Comparison of ENCODE assay signal across 8 mouse cellular contexts in the genomic region with DNA sequence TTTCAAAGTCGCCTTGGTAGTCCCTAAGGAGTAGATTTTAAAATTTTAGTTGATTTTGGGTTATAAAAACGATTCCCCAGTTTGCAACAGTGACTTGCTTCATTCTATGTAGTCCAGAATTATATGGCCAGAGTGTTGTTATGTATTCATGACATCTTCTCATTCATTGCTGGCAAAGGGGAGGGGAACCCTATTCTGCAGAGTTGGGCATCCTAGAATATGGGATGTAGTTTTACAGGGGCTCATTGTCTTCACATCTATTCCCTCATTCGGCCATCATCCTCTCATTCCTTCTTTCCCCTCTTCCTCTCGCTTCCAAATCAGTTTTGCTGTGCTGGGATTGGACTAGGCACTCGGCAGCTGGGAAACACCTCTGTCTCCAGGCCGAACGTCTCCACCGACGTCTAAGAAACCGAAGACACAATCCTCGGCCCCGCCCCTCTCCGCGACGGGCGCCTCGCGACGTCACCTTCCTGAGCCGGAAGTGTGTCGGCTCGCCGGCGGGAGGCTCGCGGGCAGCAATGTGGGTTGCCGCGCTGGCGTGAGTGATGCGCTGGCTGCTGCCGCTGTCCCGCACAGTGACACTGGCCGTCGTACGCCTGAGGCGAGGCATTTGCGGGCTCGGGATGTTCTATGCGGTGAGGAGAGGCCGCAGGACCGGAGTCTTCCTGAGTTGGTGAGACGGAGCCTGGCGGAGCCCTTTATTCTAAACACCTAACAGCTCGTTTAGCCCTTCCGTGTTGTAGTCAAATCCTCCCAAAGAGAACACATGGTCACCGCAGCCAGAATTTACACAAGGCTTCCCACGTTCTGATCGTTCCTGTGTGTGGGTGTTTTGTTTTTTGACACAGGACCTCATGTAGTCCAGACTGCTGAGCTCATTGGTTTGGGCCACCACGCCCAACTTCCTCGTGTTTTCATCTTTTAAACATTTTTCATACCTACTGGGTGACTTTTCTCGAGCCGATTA. TPM values are rescaled to one million over a fixed set of nuclear protein-coding genes. Genes with fewer than 3 reads are reported as not detected.
DNase-seq lines count a peak whose midpoint lies in the region; ATAC-seq and TF ChIP-seq lines count a peak whose summit lies in the region.

Gene Rnaseh1, plus strand, starts transcription at position 462 of the 970 bp plus-strand sequence.

- H3K9me3 ChIP-seq in embryonic facial prominence, embryonic 13.5 days = no peaks in the 10 kb centered on the region
- H3K9me3 ChIP-seq in limb, embryonic 11.5 days (ENCODE audit: control insufficient read depth, low read length) = no peaks in the 10 kb centered on the region
- no peaks in the 10 kb centered on the region for H3K9me3 ChIP-seq in midbrain, embryonic 13.5 days

- peak within 1 kb of the TSS; percentile 79 for H3K27ac ChIP-seq in embryonic facial prominence, embryonic 13.5 days
- H3K27ac ChIP-seq in kidney, adult 2 months (ENCODE audit: insufficient read depth, low read depth, low read length) = peak within 1 kb of the TSS; percentile 53; the same call in 1 of the 2 replicates
- no peak within 1 kb of the TSS for H3K27ac ChIP-seq in limb, embryonic 11.5 days (replicated peaks; ENCODE audit: low read depth, low read length)
- peak within 1 kb of the TSS; percentile 85 for H3K27ac ChIP-seq in midbrain, embryonic 13.5 days
- peak within 1 kb of the TSS; percentile 69 for H3K27ac ChIP-seq in small intestine, adult 2 months (ENCODE audit: insufficient read depth, low read depth, low read length)

- no peak for TF ChIP-seq CTCF in kidney, adult 2 months (conservative IDR thresholded peaks at IDR 0.05; ENCODE audit: insufficient read depth, insufficient read length, low read depth, low read length)
- no peak for TF ChIP-seq CTCF in small intestine, adult 2 months (IDR thresholded peaks at IDR 0.05; ENCODE audit: extremely low read depth, insufficient read length, insufficient replicate concordance, low read depth, low read length)

- peak; percentile 90 for DNase-seq in 3T3-L1 (ENCODE audit: low read depth, low spot score)
- DNase-seq in adrenal gland, postnatal 4 days (ENCODE audit: low spot score in 2 of 2) = peak; percentile 73 to 76
- peak; percentile 92 to 95 for DNase-seq in heart, adult 18-20 months
- DNase-seq in kidney, adult 2 months = peak; percentile 93
- DNase-seq in limb, embryonic 11.5 days (ENCODE audit: low spot score) = peak; percentile 94

- peak; percentile 40 for TF ChIP-seq POLR2A in kidney, adult 2 months (IDR thresholded peaks at IDR 0.05; ENCODE audit: low read depth, low read length)
- peak; percentile 56; the same call in 1 of the 2 replicates for TF ChIP-seq POLR2A in small intestine, adult 2 months (IDR thresholded peaks at IDR 0.05; ENCODE audit: low read depth, low read length)

- H3K4me1 ChIP-seq in embryonic facial prominence, embryonic 13.5 days = peaks cover 10% of the 10 kb centered on the region
- 0 out of 2 replicates have a peak, but pooled peaks cover 5% of the 10 kb centered on the region for H3K4me1 ChIP-seq in kidney, adult 2 months (ENCODE audit: control insufficient read depth, insufficient read depth, low read length)
- no peaks in the 10 kb centered on the region for H3K4me1 ChIP-seq in limb, embryonic 11.5 days (ENCODE audit: control insufficient read depth, insufficient read depth, low read length)
- H3K4me1 ChIP-seq in midbrain, embryonic 13.5 days (replicated peaks) = peaks cover 15% of the 10 kb centered on the region
- peaks cover 4% of the 10 kb centered on the region; the same call in 1 of the 2 replicates for H3K4me1 ChIP-seq in small intestine, adult 2 months (ENCODE audit: control insufficient read depth, insufficient read depth, insufficient read length, low read length)

- H3K36me3 ChIP-seq in embryonic facial prominence, embryonic 13.5 days = peaks cover 20% of the 10 kb centered on the region
- H3K36me3 ChIP-seq in kidney, adult 2 months (ENCODE audit: control insufficient read depth, insufficient read depth, low read length) = no peaks in the 10 kb centered on the region
- peaks cover 3% of the 10 kb centered on the region; the same call in 1 of the 2 replicates for H3K36me3 ChIP-seq in limb, embryonic 11.5 days (ENCODE audit: control insufficient read depth, insufficient read depth, low read length)
- H3K36me3 ChIP-seq in midbrain, embryonic 13.5 days = peaks cover 16% of the 10 kb centered on the region
- H3K36me3 ChIP-seq in small intestine, adult 2 months (ENCODE audit: control insufficient read depth, insufficient read depth, low read length) = peaks cover 8% of the 10 kb centered on the region; the same call in 1 of the 2 replicates

- peak within 1 kb of the TSS; percentile 85 for H3K9ac ChIP-seq in embryonic facial prominence, embryonic 13.5 days
- H3K9ac ChIP-seq in limb, embryonic 11.5 days (ENCODE audit: low read length) = peak within 1 kb of the TSS; percentile 74
- H3K9ac ChIP-seq in midbrain, embryonic 13.5 days (replicated peaks) = peak within 1 kb of the TSS; percentile 79

- ATAC-seq in embryonic facial prominence, embryonic 13.5 days (ENCODE audit: insufficient number of reproducible peaks, insufficient read depth, low FRiP score, low TSS enrichment, low read depth) = peak; percentile 88
- ATAC-seq in limb, embryonic 11.5 days (ENCODE audit: insufficient number of reproducible peaks, low FRiP score, low TSS enrichment, low read depth) = peak; percentile 79
- ATAC-seq in midbrain, embryonic 13.5 days = peak; percentile 98

- H3K27me3 ChIP-seq in embryonic facial prominence, embryonic 13.5 days = no peaks in the 10 kb centered on the region; the same call in 1 of the 2 replicates
- H3K27me3 ChIP-seq in kidney, adult 2 months (replicated peaks; ENCODE audit: control insufficient read depth, insufficient read depth, low read length) = no peaks in the 10 kb centered on the region
- H3K27me3 ChIP-seq in limb, embryonic 11.5 days (ENCODE audit: control insufficient read depth, insufficient read depth, low read length) = no peaks in the 10 kb centered on the region
- H3K27me3 ChIP-seq in midbrain, embryonic 13.5 days = 0 out of 2 replicates have a peak, but pooled peaks cover 8% of the 10 kb centered on the region
- no peaks in the 10 kb centered on the region for H3K27me3 ChIP-seq in small intestine, adult 2 months (ENCODE audit: control insufficient read depth, insufficient read depth, low read length)

- 1% methylated on average over 52 of the region's 52 CpGs for WGBS in embryonic facial prominence, embryonic 13.5 days
- 2% methylated on average over 52 of the region's 52 CpGs for whole genome bisulfite sequencing in kidney, adult 2 months
- 2% methylated on average over 52 of the region's 52 CpGs for WGBS in limb, embryonic 11.5 days
- WGBS in midbrain, embryonic 13.5 days = 2% methylated on average over 52 of the region's 52 CpGs
- WGBS in small intestine, adult 2 months = 2% methylated on average over 52 of the region's 52 CpGs

- H3K4me3 ChIP-seq in embryonic facial prominence, embryonic 13.5 days = peak within 1 kb of the TSS; percentile 88
- peak within 1 kb of the TSS; percentile 76 for H3K4me3 ChIP-seq in kidney, adult 2 months (ENCODE audit: insufficient read depth, low read depth, low read length)
- peak within 1 kb of the TSS; percentile 93 for H3K4me3 ChIP-seq in limb, embryonic 11.5 days (ENCODE audit: low read depth, low read length)
- H3K4me3 ChIP-seq in midbrain, embryonic 13.5 days (replicated peaks) = peak within 1 kb of the TSS; percentile 90
- peak within 1 kb of the TSS; percentile 93 for H3K4me3 ChIP-seq in small intestine, adult 2 months (ENCODE audit: low read depth, low read length)

- H3K4me2 ChIP-seq in embryonic facial prominence, embryonic 13.5 days = peak within 1 kb of the TSS; percentile 89
- H3K4me2 ChIP-seq in limb, embryonic 11.5 days (ENCODE audit: low read depth, severe bottlenecking) = peak within 1 kb of the TSS; percentile 85
- H3K4me2 ChIP-seq in midbrain, embryonic 13.5 days (replicated peaks) = peak within 1 kb of the TSS; percentile 89

RNA-seq across cellular contexts. Expression of gene Rnaseh1, which starts in this region (rescaled TPM):
- 10 to 100 TPM; 17.4 to 19.1 TPM for total RNA-seq in adrenal gland, postnatal 4 days (2021)
- polyA plus RNA-seq in embryonic facial prominence, embryonic 13.5 days (2015; fragmentation: Nextera tagmentation; extraction: Ambion mirVana) = 31.7 and 34.9 TPM in 2 replicates
- 1 to 10 TPM; 8.0 to 9.5 TPM for total RNA-seq in heart, adult 18-20 months (2021)
- 8.5 and 9.8 TPM in 2 replicates for polyA plus RNA-seq in kidney, adult 2 months (2012; rRNA removed)
- 32.5 and 33.7 TPM in 2 replicates for polyA plus RNA-seq in limb, embryonic 11.5 days (2014; fragmentation: Nextera tagmentation; extraction: Ambion mirVana)
- 24.9 and 28.7 TPM in 2 replicates for polyA plus RNA-seq in midbrain, embryonic 13.5 days (2015; fragmentation: Nextera tagmentation; extraction: Ambion mirVana)
- polyA plus RNA-seq in small intestine, adult 2 months (2012; rRNA removed) = 2.5 and 5.0 TPM in 2 replicates
